Mouse (Mus musculus) CD8-positive naive resting alpha-beta T cell, adult 57 days (primary cell): Measurements from ENCODE around the gene Nfx1. TPM values are rescaled to one million over a fixed set of nuclear protein-coding genes. Genes with fewer than 3 reads are reported as not detected.

ENCODE experiments used
- total RNA-seq: library from RNA; stranded (reverse); gene quantifications from one replicate; pipeline ENCODE4 v1.2.4, GENCODE M21; 2023

Nfx1 gene
- 90.5 TPM for total RNA-seq

DNA sequence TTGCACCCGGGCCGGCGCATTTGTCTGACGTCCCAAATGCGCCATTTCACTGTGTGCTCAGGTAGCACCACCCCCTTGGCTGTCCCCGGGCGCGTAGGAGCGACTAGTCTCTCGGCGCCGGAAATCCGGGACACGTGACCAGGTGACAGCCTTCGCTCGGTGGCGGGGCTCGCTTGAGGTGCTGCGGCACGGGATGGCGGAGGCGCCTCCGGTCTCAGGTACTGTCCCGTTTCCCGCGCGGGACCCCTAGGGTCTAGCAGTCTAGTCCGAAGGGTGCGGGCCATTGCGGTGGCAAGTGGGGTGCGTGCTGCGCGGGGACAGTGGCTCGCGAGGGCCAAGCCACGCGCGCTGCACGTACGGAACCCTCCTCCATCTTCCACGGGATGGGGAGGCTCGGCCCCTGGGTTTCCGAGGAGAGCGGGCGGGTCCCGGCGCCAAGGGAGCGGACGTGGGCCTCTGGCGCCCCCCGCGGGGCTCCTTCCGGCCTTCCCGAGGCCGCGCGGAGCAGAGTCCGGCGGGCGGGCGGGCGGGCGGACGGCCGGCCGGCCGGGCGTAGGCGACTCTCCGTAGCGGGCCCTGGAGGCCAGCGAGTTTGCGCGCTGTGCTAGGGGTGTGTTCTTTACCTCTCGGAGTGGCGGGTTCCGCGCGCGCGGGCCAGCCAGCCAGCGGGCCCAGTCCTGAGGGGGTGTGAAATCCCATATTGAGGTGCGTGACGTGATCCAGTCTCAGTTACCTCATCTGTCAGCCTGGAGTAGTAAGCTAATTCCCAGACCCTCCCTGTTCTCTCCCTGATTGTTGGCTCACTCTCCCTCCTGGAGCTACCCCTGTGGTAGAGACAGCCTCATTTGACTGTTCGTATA is at the start of gene Nfx1:
Nfx1 (plus strand) TSS at position 65 of the 860 bp plus-strand sequence.

DNA sequence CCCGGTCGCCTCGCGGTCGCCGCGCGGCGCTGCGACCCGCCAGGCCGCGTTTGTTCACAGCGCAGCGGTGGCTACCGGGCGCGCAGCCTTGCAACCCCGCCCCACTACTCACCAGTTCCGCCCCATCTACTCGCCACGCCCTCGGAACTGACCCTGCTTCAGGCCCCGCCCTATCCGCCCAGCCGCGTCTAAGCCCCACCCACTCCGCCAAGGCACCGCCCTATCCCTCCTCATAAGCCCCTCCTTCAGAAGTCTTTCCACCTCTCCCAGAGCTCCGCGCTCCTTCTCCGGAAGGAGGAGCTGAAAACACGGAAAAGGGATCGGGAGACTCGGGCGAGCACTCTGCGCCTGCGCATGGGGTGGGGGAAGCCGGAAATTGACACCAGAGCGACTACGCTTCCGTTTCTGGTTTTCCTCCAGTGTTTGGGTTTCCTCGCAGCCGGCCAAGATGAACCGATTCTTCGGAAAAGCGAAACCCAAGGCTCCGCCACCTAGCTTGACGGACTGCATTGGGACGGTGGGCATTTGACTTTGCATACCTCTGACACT is 22.5 kb upstream of the Nfx1 start, which contains the start of the genes Bag1 and Chmp5:
Bag1 (minus strand) TSS at position 135 of the 549 bp plus-strand sequence.
Chmp5 (plus strand) TSS at position 248 of the 549 bp plus-strand sequence.

GRCm38 (mm10) chr4:41047524-41048271 is 77.0 kb downstream of the Nfx1 start, which contains the start of gene Aqp7:
Gene Aqp7, minus strand, starts transcription at chr4:41048139.

Other genes starting within 250 kb of the Nfx1 start
- gene Dnaja1, start 248.8 kb upstream of the Nfx1 start, total RNA-seq = 574 TPM
- 62.4 TPM for gene Smu1, start 213.0 kb upstream of the Nfx1 start, total RNA-seq
- 77.8 TPM for gene B4galt1, start 116.9 kb upstream of the Nfx1 start, total RNA-seq
- not detected for gene Spink4, start 50.9 kb upstream of the Nfx1 start, total RNA-seq
- 68.1 TPM for gene Bag1, start 22.6 kb upstream of the Nfx1 start, total RNA-seq
- 25.7 TPM for gene Chmp5, start 22.5 kb upstream of the Nfx1 start, total RNA-seq
- not detected for gene Aqp7, start 77.2 kb downstream of the Nfx1 start, total RNA-seq
- gene Aqp3, start 127.3 kb downstream of the Nfx1 start, total RNA-seq = 65.0 TPM
- 74.9 TPM for gene Nol6, start 153.5 kb downstream of the Nfx1 start, total RNA-seq
- gene Ube2r2, start 164.8 kb downstream of the Nfx1 start, total RNA-seq = 66.4 TPM